Mouse (Mus musculus) neural tube, embryonic 11.5 days (tissue): ENCODE measurements around the gene Mamdc2. TPM values are rescaled to one million over a fixed set of nuclear protein-coding genes. Genes with fewer than 3 reads are reported as not detected.

ENCODE experiments used
- ATAC-seq: fragments of 200-750 bp; cut with Nextera tagmentation; 2 replicates; pipeline ENCODE4 v1.8.0; 2017; ENCODE audit warnings: moderate number of reproducible peaks, mild to moderate bottlenecking, moderate TSS enrichment, moderate library complexity; ENCODE audit not compliant: insufficient read depth, low FRiP score, low TSS enrichment
- DNase-seq: peaks from one replicate; pipeline ENCODE4 v3.0.0-alpha.2; 2015; ENCODE audit warnings: low spot score
- H3K27ac ChIP-seq: fragments of 300-500 bp; sonication (generic); 2 replicates; pipeline ENCODE4 v1.5.1; 2014; ENCODE audit warnings: low read depth, mild to moderate bottlenecking, low read length
- H3K27me3 ChIP-seq: fragments of 300-500 bp; sonication (generic); 2 replicates; pipeline ENCODE4 v1.6.1; 2014; ENCODE audit warnings: mild to moderate bottlenecking, low read length, mixed read lengths; ENCODE audit not compliant: control insufficient read depth, insufficient read depth
- H3K36me3 ChIP-seq: fragments of 300-500 bp; sonication (generic); 2 replicates; pipeline ENCODE4 v1.6.1; 2014; ENCODE audit warnings: mild to moderate bottlenecking, low read length, moderate library complexity, mixed read lengths; ENCODE audit not compliant: control insufficient read depth, insufficient read depth
- H3K4me1 ChIP-seq: fragments of 300-500 bp; sonication (generic); 2 replicates; pipeline ENCODE4 v1.6.1; 2014; ENCODE audit warnings: low read length, mixed read lengths; ENCODE audit not compliant: control insufficient read depth, insufficient read depth
- H3K4me2 ChIP-seq: fragments of 300-500 bp; sonication (generic); 2 replicates; pipeline ENCODE4 v1.6.1; 2014; ENCODE audit warnings: low read depth, mild to moderate bottlenecking, moderate library complexity
- H3K4me3 ChIP-seq: fragments of 300-500 bp; sonication (generic); 2 replicates; pipeline ENCODE4 v1.5.1; 2014; ENCODE audit warnings: low read depth, low read length
- H3K9ac ChIP-seq: fragments of 300-500 bp; sonication (generic); 2 replicates; pipeline ENCODE4 v1.6.1; 2014; ENCODE audit warnings: mild to moderate bottlenecking, low read length
- H3K9me3 ChIP-seq: fragments of 300-500 bp; sonication (generic); 2 replicates; pipeline ENCODE4 v1.6.1; 2016; ENCODE audit warnings: low read length; ENCODE audit not compliant: control insufficient read depth
- WGBS: fragments of 180-500 bp; shearing (Covaris S2); extraction: QIAGEN DNeasy Blood & Tissue Kit; methylation state at CpG from one replicate; pipeline ENCODE4 v1.1.7; 2014; 5-methylcytosine and 5-hydroxymethylcytosine counted together
- polyA plus RNA-seq: library from polyadenylated mRNA; unstranded; fragments of >200 nt; fragmentation: Nextera tagmentation; extraction: Ambion mirVana; gene quantifications from 2 replicates; pipeline ENCODE4 v1.2.1, GENCODE M21; 2014

Gene Mamdc2
- polyA plus RNA-seq, 1 experiment from 2014 or later: 2.0 TPM

DNA sequence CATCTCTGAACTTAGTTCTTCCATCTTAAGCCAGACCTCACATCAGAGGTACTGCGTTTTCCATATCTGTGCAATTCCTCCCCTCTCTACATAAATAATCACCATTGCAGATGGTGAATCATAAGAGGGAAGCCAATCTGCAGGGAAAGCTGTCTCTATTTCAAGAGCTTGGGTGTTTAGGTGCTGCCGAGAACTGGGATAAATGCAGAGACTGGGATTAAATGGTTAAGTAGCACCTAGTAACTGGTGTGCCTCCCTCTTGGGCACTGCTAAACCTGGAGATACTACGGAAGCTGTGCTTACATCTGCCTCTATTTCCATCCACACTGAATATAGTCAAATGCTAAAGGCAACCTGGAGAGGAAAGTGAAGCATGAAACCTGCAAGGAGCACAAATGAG, 148.3 kb downstream of the Mamdc2 start:
- Histone ChIP-seq H3K36me3 (no peaks in the 10 kb centered on the region), H3K27me3 (no peaks in the 10 kb centered on the region), H3K9me3 (no peaks in the 10 kb centered on the region), H3K4me3 (no peak overlapping the region), H3K27ac (no peak overlapping the region), H3K9ac (no peak overlapping the region), H3K4me1 (no peaks in the 10 kb centered on the region), H3K4me2 (no peak overlapping the region)
- DNase-seq: no peak
- 87% methylated on average over 3 of the region's 3 CpGs for WGBS
- no peak for ATAC-seq

- ATAC-seq: no peak
- WGBS: 83% methylated on average over 1 of the region's 1 CpGs
- H3K4me2 ChIP-seq: no peak overlapping the region
Measured at GRCm38 (mm10) chr19:23298917-23299316, 149.3 kb downstream of the Mamdc2 start.

GRCm38 (mm10) chr19:23297191-23297590, 151.1 kb downstream of the Mamdc2 start:
- Histone ChIP-seq H3K27me3 (no peaks in the 10 kb centered on the region), H3K9ac (no peak overlapping the region)
- no peak for DNase-seq

More at GRCm38 (mm10) chr19:23298917-23299316, 149.3 kb downstream of the Mamdc2 start:
- H3K4me1 ChIP-seq: no peaks in the 10 kb centered on the region
- H3K9ac ChIP-seq: no peak overlapping the region
- no peaks in the 10 kb centered on the region for H3K36me3 ChIP-seq
- no peak for DNase-seq
- H3K27me3 ChIP-seq: no peaks in the 10 kb centered on the region
- H3K27ac ChIP-seq: no peak overlapping the region
- no peak overlapping the region for H3K4me3 ChIP-seq
- H3K9me3 ChIP-seq: no peaks in the 10 kb centered on the region

DNA sequence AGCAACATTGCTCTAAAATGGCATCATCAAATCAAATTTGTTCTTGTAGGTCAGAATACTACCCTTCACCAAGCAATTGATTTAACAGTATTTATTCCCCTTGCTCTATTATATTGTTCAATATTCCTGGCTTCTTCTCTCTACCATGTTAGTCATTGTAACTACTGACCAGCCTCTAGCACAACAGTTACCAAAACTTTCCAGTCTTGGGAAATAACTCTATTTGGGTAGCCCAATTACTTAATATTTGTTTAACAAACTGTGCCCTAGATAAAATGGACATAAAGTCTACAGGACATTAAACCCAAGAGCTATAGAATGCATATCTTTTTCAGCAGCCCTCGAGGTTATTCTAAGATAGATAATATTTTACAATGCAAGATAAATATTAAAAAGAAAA, 159.0 kb downstream of the Mamdc2 start:
- WGBS: 78% methylated on average over 1 of the region's 1 CpGs
- Histone ChIP-seq H3K4me1 (no peaks in the 10 kb centered on the region), H3K36me3 (no peaks in the 10 kb centered on the region), H3K27ac (no peak overlapping the region), H3K4me2 (no peak overlapping the region), H3K27me3 (no peaks in the 10 kb centered on the region), H3K9ac (no peak overlapping the region), H3K9me3 (no peaks in the 10 kb centered on the region), H3K4me3 (no peak overlapping the region)
- ATAC-seq (no peak), DNase-seq (no peak)

More at GRCm38 (mm10) chr19:23297191-23297590, 151.1 kb downstream of the Mamdc2 start:
- no peaks in the 10 kb centered on the region for H3K9me3 ChIP-seq
- ATAC-seq: no peak
- H3K36me3 ChIP-seq: no peaks in the 10 kb centered on the region
- no peak overlapping the region for H3K4me2 ChIP-seq
- H3K27ac ChIP-seq: no peak overlapping the region
- no peaks in the 10 kb centered on the region for H3K4me1 ChIP-seq
- H3K4me3 ChIP-seq: no peak overlapping the region

DNA sequence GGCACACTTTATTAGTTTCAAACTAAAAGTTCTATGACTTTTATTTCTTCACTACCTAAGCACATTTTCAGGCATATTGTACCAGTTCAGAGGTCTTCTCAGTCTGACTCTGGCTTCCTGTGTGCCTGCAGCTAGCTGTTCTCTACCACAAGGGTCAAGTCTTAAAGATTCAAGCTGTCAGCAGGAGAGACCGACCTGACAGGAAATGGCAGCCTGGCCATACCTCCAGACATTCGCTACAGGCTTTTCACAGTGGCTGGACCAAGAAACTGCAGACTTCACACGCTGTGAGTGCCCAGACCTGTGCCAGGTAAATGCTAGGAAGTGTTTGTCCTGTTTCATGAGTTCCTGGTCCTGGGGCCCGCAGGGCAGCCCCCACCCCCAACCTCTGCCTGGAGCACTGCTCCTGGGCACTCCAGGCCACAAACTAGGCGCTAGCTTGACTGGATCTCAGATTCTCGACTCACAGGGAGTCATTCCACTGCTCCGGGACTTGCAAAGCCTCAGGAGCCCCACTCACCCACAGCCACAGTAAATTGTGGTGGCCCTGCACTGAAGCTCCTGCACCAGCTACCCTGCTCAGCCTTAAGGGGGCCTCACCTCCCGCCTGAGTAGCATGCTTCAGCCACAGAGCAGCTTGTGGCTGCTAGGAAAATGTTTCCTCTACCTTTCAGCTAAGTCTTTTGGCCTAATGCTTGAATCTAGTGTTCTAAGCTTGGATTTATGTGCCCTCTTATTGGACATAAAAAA, 166.2 kb downstream of the Mamdc2 start:
- DNase-seq (no peak), ATAC-seq (no peak)
- no peaks in the 10 kb centered on the region for H3K36me3 ChIP-seq

GRCm38 (mm10) chr19:23274054-23274724, 174.1 kb downstream of the Mamdc2 start:
- Histone ChIP-seq H3K9me3 (no peaks in the 10 kb centered on the region), H3K4me2 (peak overlapping the region; percentile 49), H3K27me3 (no peaks in the 10 kb centered on the region), H3K9ac (no peak overlapping the region; the same call in 1 of the 2 replicates), H3K4me3 (peak overlapping the region; percentile 88), H3K27ac (no peak overlapping the region), H3K4me1 (peaks cover 8% of the 10 kb centered on the region), H3K36me3 (no peaks in the 10 kb centered on the region)
- 0 out of 2 replicates have a peak, but pooled peaks have one; percentile 18 for ATAC-seq
- WGBS: 60% methylated on average over 4 of the region's 4 CpGs
- no peak for DNase-seq

More for the DNA sequence above, 166.2 kb downstream of the Mamdc2 start:
- Histone ChIP-seq H3K27me3 (no peaks in the 10 kb centered on the region), H3K4me1 (no peaks in the 10 kb centered on the region), H3K9me3 (no peaks in the 10 kb centered on the region), H3K27ac (no peak overlapping the region), H3K4me3 (no peak overlapping the region), H3K9ac (no peak overlapping the region), H3K4me2 (no peak overlapping the region)
- WGBS: 56% methylated on average over 8 of the region's 8 CpGs

GRCm38 (mm10) chr19:23273355-23274053, 174.7 kb downstream of the Mamdc2 start, which contains the start of gene Smc5:
Smc5 (minus strand) TSS chr19:23273897.
- ATAC-seq: peak; percentile 97
- H3K9me3 ChIP-seq: no peaks in the 10 kb centered on the region
- no peaks in the 10 kb centered on the region for H3K27me3 ChIP-seq
- H3K4me1 ChIP-seq: peaks cover 8% of the 10 kb centered on the region
- H3K27ac ChIP-seq: 0 out of 2 replicates have a peak within 1 kb of the TSS, but pooled peaks have one; percentile 49
- DNase-seq: peak; percentile 91
- H3K36me3 ChIP-seq: peaks cover 2% of the 10 kb centered on the region; the same call in 1 of the 2 replicates
- peak within 1 kb of the TSS; percentile 88 for H3K4me3 ChIP-seq
- WGBS: under 1% methylated on average over 63 of the region's 69 CpGs
- H3K4me2 ChIP-seq: peak within 1 kb of the TSS; percentile 49
- H3K9ac ChIP-seq: peak within 1 kb of the TSS; percentile 88

DNA sequence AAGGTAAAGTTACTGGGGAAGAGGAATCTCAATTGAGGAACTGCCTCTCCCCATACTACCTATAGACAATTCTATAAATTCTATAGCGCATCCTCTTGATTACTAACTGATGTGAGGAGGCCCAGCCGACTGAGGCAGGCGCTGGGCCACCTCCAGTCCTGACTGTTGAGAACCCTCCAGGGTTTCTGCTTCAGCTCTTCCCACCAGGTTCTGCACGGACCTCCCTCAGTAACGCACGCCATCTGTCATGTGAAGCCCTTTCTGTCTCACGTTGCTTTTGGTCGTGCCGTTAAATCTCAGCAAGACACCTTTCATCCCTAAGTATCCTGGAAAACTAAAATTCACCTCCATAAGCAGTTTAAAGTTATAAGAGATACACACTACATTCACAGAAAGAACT, 191.5 kb downstream of the Mamdc2 start:
- H3K36me3 ChIP-seq: peaks cover 13% of the 10 kb centered on the region
- no peaks in the 10 kb centered on the region for H3K9me3 ChIP-seq
- no peak overlapping the region for H3K27ac ChIP-seq
- 82% methylated on average over 9 of the region's 9 CpGs for WGBS
- no peaks in the 10 kb centered on the region for H3K27me3 ChIP-seq
- DNase-seq: no peak
- no peak overlapping the region for H3K4me3 ChIP-seq
- no peak for ATAC-seq
- no peaks in the 10 kb centered on the region for H3K4me1 ChIP-seq
- H3K4me2 ChIP-seq: no peak overlapping the region
- H3K9ac ChIP-seq: no peak overlapping the region
